Mouse (Mus musculus) heart, embryonic 14.5 days (tissue): ENCODE results near the gene Dock9. TPM values are rescaled to one million over a fixed set of nuclear protein-coding genes. Genes with fewer than 3 reads are reported as not detected.

ENCODE experiments used
- ATAC-seq: fragments of 200-750 bp; cut with Nextera tagmentation; 2 replicates; pipeline ENCODE4 v1.8.0; 2017; ENCODE audit warnings: low read depth, moderate TSS enrichment; ENCODE audit not compliant: insufficient number of reproducible peaks, insufficient read depth, low FRiP score
- H3K27ac ChIP-seq, 2 experiments: fragments of 200-500 bp in 1 of 2; fragments of 300-500 bp in 1 of 2; sonication (generic) in 1 of 2; replicated peaks in 1 of 2; 2 replicates each; pipeline ENCODE4 v1.5.1; 2012 to 2014; ENCODE audit warnings: low read depth in 2 of 2, low read length in 2 of 2, control low read depth in 1 of 2, mild to moderate bottlenecking in 1 of 2, mixed read lengths in 1 of 2; ENCODE audit not compliant: control insufficient read depth in 1 of 2, insufficient read depth in 1 of 2
- H3K27me3 ChIP-seq: fragments of 300-500 bp; sonication (generic); 2 replicates; pipeline ENCODE4 v1.6.1; 2014; ENCODE audit warnings: mild to moderate bottlenecking, low read length, control low read depth; ENCODE audit not compliant: control insufficient read depth, insufficient read depth
- H3K36me3 ChIP-seq: fragments of 300-500 bp; sonication (generic); 2 replicates; pipeline ENCODE4 v1.6.1; 2014; ENCODE audit warnings: mild to moderate bottlenecking, control low read depth, low read length, mixed read lengths; ENCODE audit not compliant: control insufficient read depth, insufficient read depth
- H3K4me1 ChIP-seq, 2 experiments: fragments of 200-500 bp in 1 of 2; fragments of 300-500 bp in 1 of 2; sonication (generic) in 1 of 2; 2 replicates each; pipeline ENCODE4 v1.6.1; 2012 to 2014; ENCODE audit warnings: low read length in 2 of 2, control low read depth in 1 of 2, mixed read lengths in 1 of 2; ENCODE audit not compliant: control insufficient read depth in 2 of 2, insufficient read depth in 2 of 2
- H3K4me2 ChIP-seq: fragments of 300-500 bp; sonication (generic); 2 replicates; pipeline ENCODE4 v1.6.1; 2014; ENCODE audit warnings: mild to moderate bottlenecking, low read length
- H3K4me3 ChIP-seq, 2 experiments: fragments of 200-500 bp in 1 of 2; fragments of 300-500 bp in 1 of 2; sonication (generic) in 1 of 2; 2 replicates each; pipeline ENCODE4 v1.5.1; 2012 to 2014; ENCODE audit warnings: low read length in 2 of 2, mild to moderate bottlenecking in 2 of 2, control low read depth in 1 of 2, low read depth in 1 of 2, moderate library complexity in 1 of 2; ENCODE audit not compliant: control insufficient read depth in 1 of 2, insufficient read depth in 1 of 2
- H3K9ac ChIP-seq: fragments of 300-500 bp; sonication (generic); 2 replicates; pipeline ENCODE4 v1.6.1; 2014; ENCODE audit warnings: mild to moderate bottlenecking, low read length
- H3K9me3 ChIP-seq: fragments of 300-500 bp; sonication (generic); 2 replicates; pipeline ENCODE4 v1.6.1; 2016; ENCODE audit warnings: low read length, control low read depth; ENCODE audit not compliant: control insufficient read depth
- WGBS: fragments of 180-500 bp; shearing (Covaris S2); extraction: QIAGEN DNeasy Blood & Tissue Kit; methylation state at CpG from one replicate; pipeline ENCODE4 v1.1.7; 2014; 5-methylcytosine and 5-hydroxymethylcytosine counted together
- polyA plus RNA-seq: library from polyadenylated mRNA; unstranded; fragments of >200 nt; fragmentation: Nextera tagmentation; extraction: Ambion mirVana; gene quantifications from 2 replicates; pipeline ENCODE4 v1.2.1, GENCODE M21; 2014

The Dock9 gene
- polyA plus RNA-seq, 1 experiment from 2014 or later: 8.4 TPM

- H3K27ac ChIP-seq: no peak overlapping the region
- no peak overlapping the region for H3K9ac ChIP-seq
- no peaks in the 10 kb centered on the region for H3K27me3 ChIP-seq
- no peak overlapping the region for H3K4me2 ChIP-seq
- WGBS: 83% methylated on average over 9 of the region's 9 CpGs
- 0 out of 2 replicates have a peak, but pooled peaks cover 5% of the 10 kb centered on the region for H3K36me3 ChIP-seq
- H3K9me3 ChIP-seq: no peaks in the 10 kb centered on the region
- no peak overlapping the region for H3K4me3 ChIP-seq
- peaks cover 11 to 25% of the 10 kb centered on the region in 2 experiments for H3K4me1 ChIP-seq
- ATAC-seq: no peak
These were observed 139.1 kb downstream of the Dock9 start for GRCm38 (mm10) chr14:121658537-121658936.

- no peak for ATAC-seq
- no peak overlapping the region for H3K4me3 ChIP-seq
- no peaks in the 10 kb centered on the region for H3K27me3 ChIP-seq
- no peaks in the 10 kb centered on the region for H3K9me3 ChIP-seq
- H3K4me1 ChIP-seq: peaks cover 16 to 32% of the 10 kb centered on the region in 2 experiments
- H3K9ac ChIP-seq: no peak overlapping the region
- 61% methylated on average over 7 of the region's 7 CpGs for WGBS
- H3K27ac ChIP-seq: no peak overlapping the region
- no peak overlapping the region for H3K4me2 ChIP-seq
- 0 out of 2 replicates have a peak, but pooled peaks cover 5% of the 10 kb centered on the region for H3K36me3 ChIP-seq
These were observed 140.0 kb downstream of the Dock9 start for GRCm38 (mm10) chr14:121657633-121658032.

- peaks cover 16 to 32% of the 10 kb centered on the region in 2 experiments for H3K4me1 ChIP-seq
- no peaks in the 10 kb centered on the region for H3K9me3 ChIP-seq
- no peaks in the 10 kb centered on the region for H3K27me3 ChIP-seq
- ATAC-seq: no peak
- no peak overlapping the region for H3K9ac ChIP-seq
- 0 out of 2 replicates have a peak, but pooled peaks cover 5% of the 10 kb centered on the region for H3K36me3 ChIP-seq
- WGBS: 93% methylated on average over 10 of the region's 10 CpGs
- H3K4me2 ChIP-seq: no peak overlapping the region
- H3K4me3 ChIP-seq: no peak overlapping the region
- no peak overlapping the region for H3K27ac ChIP-seq
These were observed 140.7 kb downstream of the Dock9 start for GRCm38 (mm10) chr14:121656912-121657311.

- Histone ChIP-seq H3K4me2 (no peak overlapping the region), H3K9me3 (no peaks in the 10 kb centered on the region), H3K27ac (no peak overlapping the region), H3K36me3 (0 out of 2 replicates have a peak, but pooled peaks cover 5% of the 10 kb centered on the region), H3K4me1 (peaks cover 16 to 22% of the 10 kb centered on the region in 2 experiments), H3K9ac (no peak overlapping the region), H3K27me3 (no peaks in the 10 kb centered on the region), H3K4me3 (no peak overlapping the region)
- 64% methylated on average over 2 of the region's 2 CpGs for WGBS
- no peak for ATAC-seq
These were observed 142.7 kb downstream of the Dock9 start for GRCm38 (mm10) chr14:121654977-121655376.

- H3K27ac ChIP-seq: no peak overlapping the region
- H3K9me3 ChIP-seq: no peaks in the 10 kb centered on the region
- no peak for ATAC-seq
- peaks cover 16 to 19% of the 10 kb centered on the region in 2 experiments for H3K4me1 ChIP-seq
- no peaks in the 10 kb centered on the region for H3K27me3 ChIP-seq
- 0 out of 2 replicates have a peak, but pooled peaks cover 5% of the 10 kb centered on the region for H3K36me3 ChIP-seq
- no peak overlapping the region for H3K4me3 ChIP-seq
- WGBS: 70% methylated on average over 7 of the region's 7 CpGs
- no peak overlapping the region for H3K9ac ChIP-seq
- no peak overlapping the region for H3K4me2 ChIP-seq
These were observed 143.1 kb downstream of the Dock9 start for GRCm38 (mm10) chr14:121654416-121654967.

- no peak for ATAC-seq
- 0 out of 2 replicates have a peak overlapping the region, but pooled peaks have one; percentile 12 for H3K9ac ChIP-seq
- 0 out of 2 replicates have a peak, but pooled peaks cover 5% of the 10 kb centered on the region for H3K36me3 ChIP-seq
- WGBS: 41% methylated on average over 10 of the region's 10 CpGs
- peak overlapping the region; percentile 57 to 61 for H3K27ac ChIP-seq
- H3K9me3 ChIP-seq: no peaks in the 10 kb centered on the region
- no peaks in the 10 kb centered on the region for H3K27me3 ChIP-seq
- H3K4me3 ChIP-seq: no peak overlapping the region
- peaks cover 19% of the 10 kb centered on the region in 2 experiments for H3K4me1 ChIP-seq
- H3K4me2 ChIP-seq: peak overlapping the region; percentile 29
These were observed 143.9 kb downstream of the Dock9 start for GRCm38 (mm10) chr14:121653717-121654116.

- ATAC-seq: no peak
- WGBS: 52% methylated on average over 7 of the region's 7 CpGs
- Histone ChIP-seq H3K4me3 (no peak overlapping the region), H3K4me1 (peaks cover 18 to 21% of the 10 kb centered on the region in 2 experiments), H3K27ac (peak overlapping the region; percentile 57 to 61), H3K36me3 (0 out of 2 replicates have a peak, but pooled peaks cover 5% of the 10 kb centered on the region), H3K27me3 (no peaks in the 10 kb centered on the region), H3K9me3 (no peaks in the 10 kb centered on the region), H3K4me2 (no peak overlapping the region), H3K9ac (no peak overlapping the region)
These were observed 144.4 kb downstream of the Dock9 start for GRCm38 (mm10) chr14:121653241-121653640.
